Mouse (Mus musculus) stomach, postnatal 0 days (tissue): Measurements from ENCODE around the gene Ctnnbl1. TPM values are rescaled to one million over a fixed set of nuclear protein-coding genes. Genes with fewer than 3 reads are reported as not detected.

Experiments used
- ATAC-seq: fragments of 200-750 bp; cut with Nextera tagmentation; 2 replicates; pipeline ENCODE4 v1.8.0; 2017; ENCODE audit not compliant: low FRiP score, low TSS enrichment
- DNase-seq: peaks from one replicate; pipeline ENCODE4 v3.0.0-alpha.2; 2016; ENCODE audit warnings: low spot score
- H3K27ac ChIP-seq: fragments of 300-500 bp; sonication (generic); replicated peaks from 2 replicates; pipeline ENCODE4 v1.5.1; 2014; ENCODE audit warnings: mild to moderate bottlenecking, control low read depth
- H3K27me3 ChIP-seq: fragments of 300-500 bp; sonication (generic); 2 replicates; pipeline ENCODE4 v1.6.1; 2014; ENCODE audit warnings: low read length; ENCODE audit not compliant: control insufficient read depth, insufficient read depth
- H3K36me3 ChIP-seq: fragments of 300-500 bp; sonication (generic); 2 replicates; pipeline ENCODE4 v1.6.1; 2014; ENCODE audit warnings: low read length, mixed read lengths; ENCODE audit not compliant: control insufficient read depth, insufficient read depth
- H3K4me1 ChIP-seq: fragments of 300-500 bp; sonication (generic); replicated peaks from 2 replicates; pipeline ENCODE4 v1.6.1; 2014; ENCODE audit warnings: antibody characterized with exemption; ENCODE audit not compliant: control insufficient read depth, insufficient read depth
- H3K4me2 ChIP-seq: fragments of 300-500 bp; sonication (generic); replicated peaks from 2 replicates; pipeline ENCODE4 v1.6.1; 2014; ENCODE audit warnings: low read depth, mild to moderate bottlenecking, control low read depth, moderate library complexity
- H3K4me3 ChIP-seq: fragments of 300-500 bp; sonication (generic); 2 replicates; pipeline ENCODE4 v1.5.1; 2014; ENCODE audit warnings: low read depth, low read length, control low read depth
- H3K9ac ChIP-seq: fragments of 300-500 bp; sonication (generic); 2 replicates; pipeline ENCODE4 v1.6.1; 2014; ENCODE audit warnings: mild to moderate bottlenecking, low read length, control low read depth, mixed read lengths
- H3K9me3 ChIP-seq: fragments of 300-500 bp; sonication (generic); 2 replicates; pipeline ENCODE4 v1.6.1; 2016; ENCODE audit warnings: low read length; ENCODE audit not compliant: control insufficient read depth
- CTCF ChIP-seq: IDR thresholded peaks from 2 replicates; pipeline ENCODE4 v1.5.1; 2016; ENCODE audit warnings: antibody characterized with exemption, low read depth, mild to moderate bottlenecking, moderate library complexity
- EP300 ChIP-seq: optimal IDR thresholded peaks from 2 replicates; pipeline ENCODE3; 2016; ENCODE audit warnings: antibody characterized with exemption
- WGBS: fragments of 180-500 bp; shearing (Covaris S2); extraction: QIAGEN DNeasy Blood & Tissue Kit; methylation state at CpG from one replicate; pipeline ENCODE4 v1.1.7; 2014; 5-methylcytosine and 5-hydroxymethylcytosine counted together
- polyA plus RNA-seq: library from polyadenylated mRNA; unstranded; fragments of >200 nt; fragmentation: Nextera tagmentation; extraction: Ambion mirVana; gene quantifications from 2 replicates; pipeline ENCODE4 v1.2.1, GENCODE M21; 2015

Ctnnbl1 gene
- polyA plus RNA-seq, 1 experiment from 2014 or later: 23.9 TPM

DNA sequence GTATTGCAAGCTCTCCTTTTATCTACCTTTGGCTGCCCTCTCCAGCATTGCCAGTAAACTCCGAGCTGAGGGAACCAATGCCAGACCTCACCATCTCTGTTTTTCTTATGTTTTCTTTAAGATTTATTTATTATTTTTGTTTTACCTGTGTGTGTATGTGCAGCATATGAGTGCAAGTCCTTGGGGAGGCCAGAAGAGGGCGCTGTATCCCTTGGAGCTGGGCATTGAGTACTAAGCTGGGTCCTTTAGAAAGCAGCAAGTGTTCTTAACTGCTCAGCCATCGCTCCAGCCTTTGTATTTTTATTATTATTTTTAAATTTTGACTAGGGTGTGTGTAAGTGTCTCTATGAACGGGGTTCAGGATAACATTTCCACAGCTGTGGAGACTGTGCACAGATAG lies 199.5 kb downstream of the Ctnnbl1 start:
- DNase-seq: no peak
- ATAC-seq: no peak
- H3K9ac ChIP-seq: no peak overlapping the region
- H3K9me3 ChIP-seq: no peaks in the 10 kb centered on the region
- 0 out of 2 replicates have a peak, but pooled peaks have one; percentile 1 for TF ChIP-seq CTCF
- no peak for TF ChIP-seq EP300
- H3K36me3 ChIP-seq: no peaks in the 10 kb centered on the region
- H3K27ac ChIP-seq: no peak overlapping the region
- no peak overlapping the region for H3K4me2 ChIP-seq
- peaks cover 5% of the 10 kb centered on the region; the same call in 1 of the 2 replicates for H3K27me3 ChIP-seq
- 78% methylated on average over 4 of the region's 4 CpGs for WGBS
- no peak overlapping the region for H3K4me3 ChIP-seq
- H3K4me1 ChIP-seq: 0 out of 2 replicates have a peak, but pooled peaks cover 2% of the 10 kb centered on the region

DNA sequence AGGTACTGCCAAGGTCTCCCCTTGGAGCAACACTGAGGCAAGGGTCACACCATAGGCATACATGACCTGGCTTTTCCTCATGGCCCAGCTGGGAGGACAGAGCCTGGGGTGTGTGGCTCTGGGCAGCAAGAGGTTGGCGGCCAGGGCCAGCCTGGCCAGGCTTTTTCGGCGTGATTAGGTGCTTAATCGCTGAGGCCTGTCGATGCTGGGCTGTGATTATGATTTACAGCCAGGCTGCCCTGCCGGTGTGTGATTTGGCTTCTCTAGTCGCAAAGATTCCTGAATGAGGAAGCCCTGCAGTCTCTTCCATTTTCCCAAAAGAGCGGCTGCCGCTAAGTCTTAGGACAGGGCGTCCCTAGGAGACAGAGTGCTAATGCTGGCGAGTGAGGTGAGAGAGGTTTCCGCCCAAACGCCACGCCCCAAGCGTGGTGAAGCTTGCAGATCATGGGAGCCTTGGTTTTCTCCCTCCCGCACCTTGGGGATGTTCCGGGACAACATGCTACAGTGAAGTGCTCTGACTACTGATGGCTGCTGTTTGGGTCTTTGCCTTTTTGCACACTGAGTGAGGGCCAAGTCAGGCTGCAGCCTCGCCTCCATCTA lies 203.5 kb downstream of the Ctnnbl1 start:
- Histone ChIP-seq H3K4me2 (no peak overlapping the region), H3K4me1 (peaks cover 5% of the 10 kb centered on the region; the same call in 1 of the 2 replicates), H3K9ac (no peak overlapping the region), H3K36me3 (no peaks in the 10 kb centered on the region), H3K27ac (no peak overlapping the region), H3K27me3 (peaks cover 5% of the 10 kb centered on the region; the same call in 1 of the 2 replicates), H3K9me3 (no peaks in the 10 kb centered on the region), H3K4me3 (no peak overlapping the region)
- no peak for TF ChIP-seq CTCF
- no peak for ATAC-seq
- DNase-seq: no peak
- WGBS: 11% methylated on average over 18 of the region's 18 CpGs

Other genes with a start within 250 kb of the Ctnnbl1 start
- 137 and 150 TPM in 2 replicates for gene Nnat, start 177.3 kb upstream of the Ctnnbl1 start, polyA plus RNA-seq
- gene Blcap, start 166.1 kb upstream of the Ctnnbl1 start, polyA plus RNA-seq: 28.9 and 30.0 TPM in 2 replicates
- 0.53 and 0.63 TPM in 2 replicates for gene Vstm2l, start 177.3 kb downstream of the Ctnnbl1 start, polyA plus RNA-seq